Mouse (Mus musculus): ENCODE data around the gene Rrbp1.

The Rrbp1 gene

DNA sequence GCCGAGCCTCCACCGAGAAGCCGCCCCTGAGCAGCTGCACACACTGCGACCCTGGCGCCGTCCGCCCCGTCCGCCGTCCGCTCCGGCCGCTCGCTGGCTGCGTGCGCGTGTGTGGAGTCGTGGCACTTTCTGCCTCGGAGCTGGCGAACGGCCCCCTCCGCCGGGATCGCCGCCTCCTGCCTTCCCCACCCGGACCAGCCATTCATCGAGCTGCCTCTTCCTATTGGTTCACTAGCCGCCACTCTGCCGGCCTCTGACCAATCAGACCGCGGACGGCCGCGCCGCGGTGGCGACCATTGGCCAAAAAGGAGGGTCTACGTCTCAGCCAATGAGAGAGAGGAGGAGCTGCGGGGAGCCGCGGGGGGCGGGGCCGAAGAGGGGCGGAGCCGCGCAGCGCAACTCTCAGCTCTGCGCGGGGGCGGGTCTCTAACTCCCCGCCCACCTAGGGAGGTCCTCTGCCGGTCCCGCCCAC lies at the start of gene Rrbp1:
Gene Rrbp1 (minus strand): TSS at position 184 of the 472 bp plus-strand sequence.
- DNase-seq (ENCODE audit: low spot score), result peak; percentile 97

GRCm38 (mm10) chr2:144057735-144058134 lies 46.7 kb upstream of the Rrbp1 start:
- no peak for DNase-seq (ENCODE audit: low spot score)

GRCm38 (mm10) chr2:144052410-144053065 lies 41.5 kb upstream of the Rrbp1 start:
- no peak for DNase-seq (ENCODE audit: low spot score)

DNA sequence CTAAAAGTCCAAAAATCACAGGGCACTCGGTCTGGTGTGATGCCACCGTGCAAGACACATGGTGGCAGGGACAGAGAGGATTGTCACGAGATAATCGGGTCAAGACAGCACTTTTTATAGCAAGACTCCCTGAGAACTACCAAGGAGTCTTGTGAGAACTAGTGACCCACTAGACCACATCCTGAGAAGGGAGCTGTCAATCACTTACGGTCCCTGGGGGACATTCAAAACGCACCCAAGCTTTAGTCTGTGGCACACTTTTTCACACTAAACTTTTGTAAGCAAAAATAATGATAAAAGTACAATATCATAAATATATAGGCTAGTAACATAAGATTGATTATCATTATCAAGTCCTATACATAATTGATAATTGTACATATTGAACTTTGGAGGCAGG lies 39.8 kb upstream of the Rrbp1 start:
- DNase-seq (ENCODE audit: low spot score), result no peak

DNA sequence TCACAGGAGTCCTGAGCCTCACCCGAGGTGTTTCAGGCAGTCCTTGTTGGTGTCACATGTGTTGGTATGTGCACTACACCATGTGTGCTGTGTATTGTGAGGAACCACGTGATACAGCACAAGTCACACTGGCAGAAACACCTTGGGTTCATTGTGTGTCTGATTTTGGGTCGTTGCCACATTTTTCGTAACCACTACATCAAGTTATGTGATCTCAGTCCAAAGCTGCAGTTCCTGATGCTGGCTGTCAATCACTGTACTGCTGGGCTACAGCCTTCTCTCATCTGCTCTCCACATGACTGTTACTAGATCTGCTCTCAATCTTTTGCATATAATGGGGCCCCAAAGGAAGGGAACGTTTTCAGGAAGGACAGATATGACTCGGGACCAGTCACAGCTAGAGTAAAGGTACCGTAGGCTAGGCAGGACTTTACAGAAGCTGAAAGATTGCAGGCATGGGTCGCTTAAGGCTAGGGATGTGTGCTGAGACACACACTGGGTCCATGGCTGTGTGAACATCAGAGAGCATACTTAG lies 39.1 kb upstream of the Rrbp1 start:
- DNase-seq (ENCODE audit: low spot score), result no peak

DNA sequence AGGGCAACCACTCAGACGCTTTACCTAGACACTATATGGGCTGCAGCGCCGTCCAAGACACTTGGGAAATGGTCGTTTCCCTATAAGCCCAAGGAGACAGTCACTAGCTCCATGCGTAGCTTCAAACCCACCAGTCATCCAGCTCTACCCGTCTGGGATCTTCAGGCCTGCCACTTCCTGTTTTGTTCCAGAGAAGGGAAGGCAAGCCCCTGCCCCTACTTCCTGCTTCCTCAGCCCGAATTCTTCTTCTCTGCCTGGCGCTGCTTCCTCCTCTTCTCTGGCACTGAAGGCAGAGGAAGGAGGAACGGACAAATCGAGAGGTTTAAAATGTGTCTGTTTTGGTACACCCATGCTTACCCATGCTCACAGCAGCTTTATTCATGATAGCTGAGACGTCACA lies 35.9 kb upstream of the Rrbp1 start:
- DNase-seq (ENCODE audit: low spot score), result no peak

DNA sequence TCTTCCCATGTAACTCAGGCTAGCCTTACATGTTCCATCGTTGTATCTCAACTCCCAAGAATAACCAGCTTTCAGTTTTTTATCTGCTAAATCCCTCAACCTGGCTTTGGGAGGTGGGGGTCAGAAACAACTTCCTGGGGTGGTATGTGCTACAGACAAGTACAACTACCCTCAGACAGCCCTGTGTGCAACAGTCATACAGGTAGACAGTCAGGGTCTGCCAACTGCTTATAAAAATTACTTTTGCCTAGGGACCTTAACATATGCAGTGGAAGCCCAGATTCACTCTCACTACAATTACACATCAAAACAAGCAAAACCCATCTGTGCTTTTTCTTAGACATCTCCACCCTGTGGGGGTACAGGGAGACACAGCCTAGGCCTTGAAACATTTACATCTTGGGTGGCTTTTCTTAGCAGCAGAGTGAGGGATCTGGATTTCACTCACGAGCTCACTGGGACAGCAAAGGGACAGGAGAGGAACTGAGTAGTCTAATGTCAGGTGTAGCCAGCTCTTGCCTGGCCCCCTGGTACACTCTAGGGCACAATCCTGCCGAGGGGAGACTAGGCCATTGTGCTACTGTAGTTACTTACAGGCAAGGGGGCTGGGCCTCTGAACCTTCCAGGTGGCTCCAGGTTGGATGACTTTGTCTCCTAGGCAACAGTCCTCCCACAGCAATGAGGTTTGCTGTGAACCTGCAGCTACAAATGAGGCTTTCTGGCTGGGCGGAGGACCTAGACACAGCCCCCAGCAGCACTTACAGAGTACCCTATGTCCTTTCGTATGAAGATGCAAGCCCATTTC lies 34.9 kb upstream of the Rrbp1 start:
- no peak for DNase-seq (ENCODE audit: low spot score)

DNA sequence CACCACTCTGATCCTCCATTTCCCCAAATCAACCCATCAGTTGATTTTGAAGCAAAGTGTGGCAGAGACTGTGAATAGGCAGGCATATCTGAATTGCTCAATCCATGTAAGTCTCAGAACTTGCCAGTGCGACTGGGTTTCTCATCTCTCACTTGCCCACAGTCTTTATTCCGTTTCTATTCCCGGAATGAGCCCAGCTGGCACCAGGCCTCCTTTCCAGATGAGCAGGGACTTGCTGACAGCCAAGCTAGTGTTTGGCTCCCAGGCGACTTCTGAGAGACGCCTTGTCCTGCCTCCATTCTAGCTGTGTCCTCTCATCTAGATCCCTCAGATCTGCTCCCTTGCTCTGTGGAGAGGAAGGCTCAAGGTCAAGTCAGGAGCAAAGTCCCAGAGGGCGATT lies 33.7 kb upstream of the Rrbp1 start:
- no peak for DNase-seq (ENCODE audit: low spot score)

DNA sequence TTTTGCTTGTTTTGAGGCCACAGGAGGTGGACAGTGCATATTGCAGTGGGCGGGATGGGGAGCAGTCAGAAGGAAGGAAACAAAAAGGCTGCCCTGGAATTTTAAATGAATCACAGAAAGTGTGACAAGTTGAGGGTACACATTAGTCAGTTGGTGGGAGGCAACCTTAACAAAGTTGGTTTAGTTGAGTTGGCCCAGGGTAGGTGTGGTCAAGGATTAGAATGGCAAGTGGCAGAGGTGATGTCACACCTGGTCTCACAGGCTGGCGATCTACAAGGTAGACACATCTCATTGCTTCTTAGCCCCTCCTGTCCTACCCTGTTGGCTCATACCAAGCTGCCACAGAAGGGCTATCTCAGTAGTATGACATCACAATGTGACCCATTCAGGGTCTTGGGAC lies 21.6 kb upstream of the Rrbp1 start, which contains the start of gene Banf2:
Gene Banf2 (plus strand): TSS at position 396 of the 400 bp plus-strand sequence.
- DNase-seq (ENCODE audit: low spot score), result no peak

- DNase-seq (ENCODE audit: low spot score), result no peak
These were observed 19.7 kb upstream of the Rrbp1 start for GRCm38 (mm10) chr2:144030791-144031190.

DNA sequence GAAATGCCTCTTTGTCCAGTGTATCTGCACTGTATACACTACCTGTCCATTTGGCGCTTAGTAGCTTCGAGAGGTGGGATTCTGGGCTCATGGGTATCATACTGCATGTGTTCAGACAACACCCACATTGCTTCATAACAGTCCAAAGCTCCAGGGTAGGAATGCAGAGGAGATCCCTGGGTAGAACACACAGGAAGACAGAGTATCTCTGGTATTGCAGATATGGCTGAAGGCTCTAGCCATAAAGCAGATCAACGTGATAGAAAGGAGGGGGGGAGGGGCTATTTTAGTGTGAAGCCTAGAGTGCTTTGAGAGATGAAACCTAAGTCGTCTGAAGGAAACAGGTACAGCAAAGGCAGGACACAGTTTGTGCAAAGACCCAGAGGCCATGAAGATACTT lies 15.4 kb upstream of the Rrbp1 start:
- no peak for DNase-seq (ENCODE audit: low spot score)

DNA sequence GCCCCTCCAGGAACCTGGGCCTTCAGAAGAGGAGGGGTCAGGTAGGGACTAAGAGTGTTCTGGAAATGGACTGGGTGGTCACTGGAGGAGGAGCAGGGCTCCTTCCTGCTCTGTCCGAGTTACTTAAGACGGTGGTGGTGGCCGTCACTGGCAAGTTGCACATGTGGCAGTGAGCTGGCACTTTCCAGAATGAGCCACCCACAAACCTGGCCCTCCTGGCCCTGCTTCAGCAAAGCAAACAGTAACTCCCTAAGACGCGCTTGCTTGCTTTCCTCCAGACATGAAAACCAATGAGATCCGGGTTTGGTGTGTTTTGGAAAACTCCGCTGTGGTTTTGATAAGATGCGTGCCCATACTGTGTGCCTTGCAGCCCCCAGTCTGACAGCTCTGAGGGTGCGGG lies 14.3 kb upstream of the Rrbp1 start:
- DNase-seq (ENCODE audit: low spot score), result no peak

GRCm38 (mm10) chr2:144022441-144022840 lies 11.4 kb upstream of the Rrbp1 start:
- DNase-seq (ENCODE audit: low spot score), result no peak

- DNase-seq (ENCODE audit: low spot score), result no peak
These were observed 8.9 kb upstream of the Rrbp1 start for GRCm38 (mm10) chr2:144019971-144020370.

GRCm38 (mm10) chr2:144015861-144016260 lies 4.8 kb upstream of the Rrbp1 start:
- DNase-seq (ENCODE audit: low spot score), result no peak

GRCm38 (mm10) chr2:144014481-144014880 lies 3.4 kb upstream of the Rrbp1 start:
- peak; percentile 23 for DNase-seq (ENCODE audit: low spot score)

GRCm38 (mm10) chr2:144014051-144014450 lies 3.0 kb upstream of the Rrbp1 start:
- DNase-seq (ENCODE audit: low spot score), result no peak

GRCm38 (mm10) chr2:144010282-144011044 lies 600 bp downstream of the Rrbp1 start:
- peak; percentile 84 for DNase-seq (ENCODE audit: low spot score)

DNA sequence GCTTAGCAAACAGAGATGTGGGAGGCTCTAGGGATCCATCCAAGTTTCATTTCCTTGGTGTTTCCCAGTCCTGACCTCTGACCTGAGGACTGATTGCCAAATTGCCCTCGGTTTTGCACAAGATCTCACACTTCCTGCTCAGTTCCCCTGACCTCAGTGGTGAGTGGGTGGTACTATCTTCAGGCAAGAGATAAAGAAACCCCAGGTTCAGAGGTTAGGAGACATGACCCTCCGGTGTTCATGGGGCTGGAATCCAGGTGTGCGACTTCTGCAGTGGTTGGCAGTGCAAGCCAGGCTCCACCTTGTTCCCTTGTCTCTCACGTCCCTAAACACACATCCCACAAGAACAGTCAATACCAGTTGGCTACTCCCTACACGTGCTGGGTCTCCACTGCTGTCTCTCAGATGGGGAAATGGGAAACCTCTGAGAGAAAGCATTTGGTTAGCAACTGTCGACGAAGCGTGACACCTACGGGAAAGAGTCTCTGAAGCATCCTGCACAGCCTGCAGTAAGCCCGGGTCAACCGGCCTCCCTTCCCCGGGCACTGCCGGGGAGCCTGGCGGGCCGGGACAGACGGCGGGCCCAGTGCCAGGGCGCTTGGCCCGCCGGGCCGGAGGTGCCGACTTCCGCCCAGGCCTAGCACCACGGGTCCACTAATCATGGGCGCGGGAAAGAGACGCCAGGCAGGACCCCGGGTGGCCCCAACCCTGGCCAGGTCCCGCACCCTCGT lies 1.3 kb downstream of the Rrbp1 start:
- peak; percentile 34 for DNase-seq (ENCODE audit: low spot score)

DNA sequence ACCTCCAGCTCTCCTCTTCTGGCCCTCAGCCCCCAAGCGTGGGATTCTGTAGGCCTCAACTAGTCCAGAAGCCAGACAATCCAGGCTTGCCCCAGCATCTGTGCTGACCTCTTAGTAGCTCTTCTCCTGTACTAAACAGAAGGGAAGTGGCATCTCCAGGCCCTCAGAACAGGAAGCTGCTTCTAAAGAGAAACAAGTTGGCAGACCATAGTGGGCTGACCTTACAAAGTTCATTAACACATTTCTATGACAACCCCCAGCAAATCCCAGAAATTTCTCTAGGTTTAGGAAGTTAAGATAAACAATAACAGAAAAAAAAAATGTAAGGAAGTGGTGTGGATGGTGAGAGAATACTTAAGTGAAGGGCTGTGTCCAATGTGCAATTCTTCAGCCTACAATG lies 2.0 kb downstream of the Rrbp1 start:
- no peak for DNase-seq (ENCODE audit: low spot score)

GRCm38 (mm10) chr2:144007211-144007610 lies 3.9 kb downstream of the Rrbp1 start:
- DNase-seq (ENCODE audit: low spot score), result no peak

- no peak for DNase-seq (ENCODE audit: low spot score)
These were observed 4.4 kb downstream of the Rrbp1 start for GRCm38 (mm10) chr2:144006686-144007085.

Measured in embryo, embryonic 10 days (tissue).